Comparison of ENCODE assay signal across 28 mouse cellular contexts in the genomic region with DNA sequence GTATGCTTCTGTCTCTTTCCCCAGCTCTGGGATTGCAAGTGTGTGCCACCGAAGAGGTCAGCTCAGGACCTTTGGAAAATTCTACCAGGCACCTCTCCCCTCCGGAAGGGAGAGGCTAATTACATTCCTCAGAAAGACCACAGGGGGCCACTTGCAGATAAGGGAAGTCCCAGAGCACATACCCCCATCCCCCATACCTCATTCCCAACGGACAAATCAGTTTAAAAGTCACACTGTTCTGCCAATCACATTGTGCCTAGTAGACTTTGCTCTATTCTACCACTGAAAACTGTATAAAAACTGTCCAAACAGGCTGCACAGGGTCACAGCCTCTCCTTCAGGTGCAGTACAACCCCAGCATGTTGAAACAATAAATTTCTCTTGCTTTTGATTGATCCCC. TPM values are rescaled to one million over a fixed set of nuclear protein-coding genes. Genes with fewer than 3 reads are reported as not detected.
DNase-seq lines count a peak whose midpoint lies in the region; ATAC-seq and TF ChIP-seq lines count a peak whose summit lies in the region.
"Had no signal": no experiment of that assay in that cellular context is flagged by ENCODE, and none has a peak within 500 bp of the region (broad histone marks: within the 10 kb centered on the region; RNA-seq: fewer than 3 reads in every experiment).

No protein-coding gene starts in this region.

- peak overlapping the region; percentile 98 for H3K27ac ChIP-seq in ES-Bruce4 (ENCODE audit: insufficient read depth, low read length)
- no peak overlapping the region for H3K27ac ChIP-seq in intestine, embryonic 16.5 days (ENCODE audit: low read length)
- H3K27ac ChIP-seq: heart, embryonic 15.5 days; hindbrain, embryonic 12.5 days; kidney, postnatal 0 days; midbrain, embryonic 13.5 days; stomach, postnatal 0 days had no signal

- H3K4me1 ChIP-seq in ES-Bruce4 (ENCODE audit: control insufficient read depth, insufficient read depth, low read length) = peaks cover 7% of the 10 kb centered on the region
- no peaks in the 10 kb centered on the region for H3K4me1 ChIP-seq in intestine, embryonic 16.5 days (ENCODE audit: control insufficient read depth, insufficient read depth, low read length)
- H3K4me1 ChIP-seq: hindbrain, embryonic 12.5 days; midbrain, embryonic 13.5 days had no signal

- peak; percentile 81 for ATAC-seq in intestine, embryonic 16.5 days
- ATAC-seq in frontal cortex, adult (ENCODE audit: low TSS enrichment) = no peak
- ATAC-seq: forebrain, embryonic 16.5 days; lung, postnatal 0 days; midbrain, embryonic 13.5 days had no signal

- WGBS in intestine, embryonic 16.5 days = 4% methylated on average over 3 of the region's 3 CpGs

- H3K27me3 ChIP-seq in ES-Bruce4 (ENCODE audit: control insufficient read depth, insufficient read depth, low read length, poor library complexity, severe bottlenecking) = no peaks in the 10 kb centered on the region; the same call in 1 of the 2 replicates
- no peaks in the 10 kb centered on the region for H3K27me3 ChIP-seq in intestine, embryonic 16.5 days (replicated peaks; ENCODE audit: control insufficient read depth, insufficient read depth, low read length)
- H3K27me3 ChIP-seq: CH12.LX; heart, embryonic 15.5 days; hindbrain, embryonic 12.5 days; midbrain, embryonic 13.5 days had no signal

- no peak overlapping the region for H3K9ac ChIP-seq in ES-Bruce4 (ENCODE audit: low read depth, poor library complexity, severe bottlenecking)
- H3K9ac ChIP-seq in intestine, embryonic 16.5 days (ENCODE audit: low read depth, low read length) = no peak overlapping the region
- H3K9ac ChIP-seq: heart, embryonic 15.5 days; hindbrain, embryonic 12.5 days; midbrain, embryonic 13.5 days had no signal

- H3K4me2 ChIP-seq in intestine, embryonic 16.5 days (ENCODE audit: low read depth, low read length) = no peak overlapping the region
- H3K4me2 ChIP-seq: heart, embryonic 15.5 days; hindbrain, embryonic 12.5 days; liver, embryonic 11.5 days; midbrain, embryonic 13.5 days had no signal

- peak; percentile 82; the same call in 1 of the 2 replicates for TF ChIP-seq EP300 in ES-Bruce4 (IDR thresholded peaks at IDR 0.05; ENCODE audit: insufficient read depth, low read depth, low read length)

- no peaks in the 10 kb centered on the region for H3K36me3 ChIP-seq in ES-Bruce4 (ENCODE audit: control insufficient read depth, insufficient read depth, low read length, poor library complexity, severe bottlenecking)
- H3K36me3 ChIP-seq in intestine, embryonic 16.5 days (ENCODE audit: control insufficient read depth, insufficient read depth, low read length) = no peaks in the 10 kb centered on the region
- H3K36me3 ChIP-seq: heart, embryonic 15.5 days; hindbrain, embryonic 12.5 days; midbrain, embryonic 13.5 days had no signal

- no peak for TF ChIP-seq POLR2A in ES-Bruce4 (IDR thresholded peaks at IDR 0.05; ENCODE audit: insufficient read depth, low read length)

- DNase-seq in embryo, embryonic 10.5 days (ENCODE audit: low spot score) = peak; percentile 33
- no peak for DNase-seq in embryo, embryonic 10 days (ENCODE audit: low spot score)
- peak; percentile 95 for DNase-seq in ZHBTc4 (ENCODE audit: low read depth, low spot score)
- no peak for DNase-seq in gastrocnemius, postnatal 10 days
- DNase-seq in left cerebral cortex, adult 8-10 months (ENCODE audit: low spot score in 2 of 2) = no peak
- DNase-seq: adrenal gland, adult 8-10 months; cerebellum, adult 2 months; cerebellum, postnatal 14 days; kidney, adult 8-10 months; layer of hippocampus, adult 9-11 months; lung, adult 18-20 months; lung, postnatal 4 days; right cerebral cortex, adult 18-20 months; thymus, postnatal 4 days had no signal

- no peaks in the 10 kb centered on the region for H3K9me3 ChIP-seq in ES-Bruce4 (replicated peaks; ENCODE audit: control insufficient read depth, insufficient read depth, low read length, poor library complexity, severe bottlenecking)
- no peaks in the 10 kb centered on the region for H3K9me3 ChIP-seq in intestine, embryonic 16.5 days (ENCODE audit: control insufficient read depth, low read length)
- H3K9me3 ChIP-seq: heart, embryonic 15.5 days; hindbrain, embryonic 12.5 days; megakaryocyte, embryonic 14.5 days; midbrain, embryonic 13.5 days had no signal

- TF ChIP-seq CTCF in ES-Bruce4 (IDR thresholded peaks at IDR 0.05; ENCODE audit: low read depth, low read length) = no peak

- no peak overlapping the region for H3K4me3 ChIP-seq in ES-Bruce4 (ENCODE audit: low read depth, low read length)
- no peak overlapping the region for H3K4me3 ChIP-seq in intestine, embryonic 16.5 days (ENCODE audit: low read length)
- H3K4me3 ChIP-seq: erythroblast, embryonic 14.5 days; heart, embryonic 15.5 days; hindbrain, embryonic 12.5 days; megakaryocyte, embryonic 14.5 days; midbrain, embryonic 13.5 days had no signal

RNA-seq across cellular contexts. Expression of a gene that starts 55.6 kb away (rescaled TPM):
- polyA plus RNA-seq in ES-Bruce4 (2011; ENCODE audit: insufficient read depth, insufficient read length, low read depth, missing spikeins) = 117 and 143 TPM in 2 replicates
- 93.5 and 111 TPM in 2 replicates for polyA plus RNA-seq in intestine, embryonic 16.5 days (2015; fragmentation: Nextera tagmentation; extraction: Ambion mirVana)
- 10 to 100 TPM; 11.3 to 14.1 TPM for total RNA-seq in gastrocnemius, postnatal 10 days (2021)
- total RNA-seq in left cerebral cortex, adult 8-10 months (2022) = 100 to 1,000 TPM; 161 to 175 (median 167) TPM

RNA-seq across cellular contexts. Expression of a gene that starts 55.8 kb away (rescaled TPM):
- polyA plus RNA-seq in ES-Bruce4 (2011; ENCODE audit: insufficient read depth, insufficient read length, low read depth, missing spikeins) = 52.4 and 58.8 TPM in 2 replicates
- polyA plus RNA-seq in intestine, embryonic 16.5 days (2015; fragmentation: Nextera tagmentation; extraction: Ambion mirVana) = 3.5 and 3.7 TPM in 2 replicates
- total RNA-seq in gastrocnemius, postnatal 10 days (2021) = 1 to 10 TPM; 2.6 to 3.9 TPM
- 10 to 100 TPM; 15.6 to 18.7 (median 16.1) TPM for total RNA-seq in left cerebral cortex, adult 8-10 months (2022)

Comparison
In these comparisons a context has a peak if more than half of its experiments do, and no peak if none do; other contexts are left out.
1. DNase-seq: peak in embryo, embryonic 10.5 days (single experiment) and ZHBTc4 (single experiment); none in embryo, embryonic 10 days (single experiment), gastrocnemius, postnatal 10 days (single experiment) and left cerebral cortex, adult 8-10 months (0 of 2).
2. RNA of a gene that starts 55.6 kb away (total RNA-seq): 161 to 175 TPM in left cerebral cortex, adult 8-10 months; 11.3 to 14.1 TPM in gastrocnemius, postnatal 10 days; every median in the first group is over 10 times any median in the second.